Mouse (Mus musculus): ENCODE data around the gene Ascl3.

Gene Ascl3

DNA sequence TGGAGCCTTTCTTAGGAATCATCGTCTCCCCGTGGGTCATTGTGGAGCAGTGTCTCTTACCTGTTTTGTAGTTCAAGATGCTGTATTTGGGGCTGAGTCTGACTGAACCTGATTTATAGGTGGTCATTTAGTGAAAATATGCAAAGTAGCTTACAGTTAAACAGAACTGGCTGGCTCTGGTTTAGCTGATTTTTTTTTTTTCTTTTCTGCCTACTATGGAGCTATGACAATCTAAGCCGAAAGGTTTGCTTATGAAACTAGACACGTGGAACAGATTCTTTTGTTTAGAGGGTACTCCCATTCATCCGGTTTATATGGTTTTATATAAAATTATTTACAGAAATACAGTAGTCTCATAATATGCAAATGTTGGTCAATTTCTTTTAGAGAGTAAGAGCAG, at the start of gene Ascl3:
Ascl3 (minus strand) TSS at position 101 of the 400 bp plus-strand sequence.
- in situ Hi-C loops (cut with MboI; ENCODE audit: low pct_unique_long_range_greater_than_20kb in 1 of 2, low sequenced_read_pairs in 2 of 2, unreplicated experiment in 1 of 2): no loop called here

DNA sequence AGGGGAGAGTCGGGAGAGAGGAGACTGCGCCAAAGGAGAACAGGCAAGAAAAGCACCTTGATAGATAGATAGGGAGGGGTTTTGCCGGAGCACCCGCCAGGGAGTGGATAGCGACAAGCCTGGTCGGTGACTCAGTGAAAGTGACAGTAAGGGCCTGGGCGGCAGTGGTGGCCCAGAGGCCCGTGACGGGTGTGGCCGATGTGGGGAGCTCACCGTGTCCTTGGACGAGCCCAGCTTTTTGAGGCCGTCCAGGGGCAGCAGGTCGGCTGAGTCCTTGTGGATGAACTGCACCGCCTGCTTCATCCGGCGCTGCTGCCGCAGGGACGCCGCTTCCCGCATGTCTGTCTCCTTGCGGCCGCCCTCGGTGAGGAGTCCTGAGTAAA, 49.6 kb upstream of the Ascl3 start:
- in situ Hi-C loops (cut with MboI; ENCODE audit: low pct_unique_long_range_greater_than_20kb in 1 of 2, low sequenced_read_pairs in 2 of 2, unreplicated experiment in 1 of 2): no loop called here

DNA sequence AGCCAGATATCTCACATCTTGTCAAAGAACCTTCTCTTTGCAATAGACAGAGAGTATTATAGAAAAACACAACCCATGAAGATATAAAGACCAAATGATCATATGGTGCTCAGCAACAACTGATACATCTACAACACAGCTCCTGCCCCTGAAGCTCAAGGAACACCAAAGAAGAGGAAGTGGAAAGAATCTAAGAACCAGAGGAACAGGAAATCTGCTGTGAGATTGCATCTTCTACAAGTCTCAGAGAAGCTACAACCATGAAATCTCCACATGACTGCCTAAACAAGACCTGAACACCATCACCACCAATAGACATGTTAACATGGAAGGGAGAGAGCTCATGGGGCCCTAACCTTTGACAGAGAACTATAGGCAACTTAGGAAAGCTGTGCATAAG, 40.7 kb upstream of the Ascl3 start:
- in situ Hi-C loops (cut with MboI; ENCODE audit: low pct_unique_long_range_greater_than_20kb in 1 of 2, low sequenced_read_pairs in 2 of 2, unreplicated experiment in 1 of 2): no loop called here

DNA sequence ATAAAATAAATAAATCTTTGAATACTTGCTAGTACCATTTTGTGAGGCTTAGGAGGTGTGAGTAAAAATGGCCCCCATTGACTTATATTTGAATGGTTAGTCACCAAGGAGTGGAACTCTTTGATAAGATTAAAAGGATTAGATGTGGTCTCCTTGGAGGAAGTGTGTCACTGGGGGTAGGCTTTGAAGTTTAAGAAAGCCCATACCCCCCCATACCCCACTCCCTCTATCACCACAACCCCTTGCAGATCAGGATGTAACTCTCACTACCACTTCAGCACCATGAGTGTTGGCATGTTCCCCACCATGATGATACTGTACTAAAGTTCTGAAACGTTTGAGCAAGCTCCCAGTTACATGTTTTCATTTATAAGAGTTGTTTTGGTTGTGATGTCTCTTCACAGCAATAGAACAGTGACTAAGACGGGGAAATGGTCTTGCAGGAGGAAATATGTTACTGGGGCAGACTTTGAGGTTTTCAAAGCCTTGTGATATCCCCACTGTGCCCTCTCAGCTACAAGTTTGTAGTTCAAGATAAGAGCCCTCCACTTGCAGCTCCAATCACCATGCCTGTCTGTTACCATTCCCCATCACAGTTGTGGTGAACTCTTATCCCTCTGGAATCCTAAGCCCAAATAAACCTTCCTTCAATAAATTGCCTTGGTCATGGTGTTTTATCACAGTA, 37.3 kb upstream of the Ascl3 start:
- in situ Hi-C loops (cut with MboI; ENCODE audit: low pct_unique_long_range_greater_than_20kb in 1 of 2, low sequenced_read_pairs in 2 of 2, unreplicated experiment in 1 of 2): no loop called here

DNA sequence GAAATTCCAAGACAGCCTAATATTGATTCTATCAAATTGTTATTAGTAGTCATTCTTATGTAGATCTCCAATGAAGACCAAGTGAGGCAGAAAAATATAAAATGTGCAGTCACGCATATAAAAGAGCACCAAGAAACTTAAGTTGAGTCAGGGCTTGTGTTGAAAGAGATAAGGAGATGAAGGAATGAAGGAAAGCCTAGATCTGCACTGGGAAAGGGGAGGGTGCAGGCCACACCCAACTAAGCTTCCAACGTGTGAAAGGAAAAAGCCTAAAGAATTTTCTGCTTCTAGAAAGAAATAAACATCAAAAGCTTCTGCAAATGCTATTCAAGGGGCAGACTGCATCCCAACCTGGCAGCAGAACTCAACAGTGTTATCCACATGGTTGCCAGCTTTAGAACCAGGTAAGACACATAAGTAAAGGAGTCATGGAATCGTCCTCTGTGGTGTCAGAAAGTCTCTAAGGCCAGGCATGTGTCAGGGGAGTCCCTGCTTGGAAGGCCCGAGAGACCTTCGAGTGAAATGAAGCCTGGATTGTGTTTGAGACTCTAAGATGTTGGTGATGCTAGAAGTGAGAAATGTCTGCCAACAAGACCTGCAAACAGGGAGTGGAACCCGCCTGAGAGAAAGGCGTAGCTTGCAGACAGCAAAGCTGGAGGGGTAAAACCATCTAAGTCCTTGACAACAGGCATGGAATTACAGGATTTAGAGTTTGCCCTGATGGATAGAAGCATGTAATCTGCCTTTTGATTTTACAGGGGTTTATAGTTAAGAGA, 36.2 kb upstream of the Ascl3 start:
- in situ Hi-C loops (cut with MboI; ENCODE audit: low pct_unique_long_range_greater_than_20kb in 1 of 2, low sequenced_read_pairs in 2 of 2, unreplicated experiment in 1 of 2): no loop called here

DNA sequence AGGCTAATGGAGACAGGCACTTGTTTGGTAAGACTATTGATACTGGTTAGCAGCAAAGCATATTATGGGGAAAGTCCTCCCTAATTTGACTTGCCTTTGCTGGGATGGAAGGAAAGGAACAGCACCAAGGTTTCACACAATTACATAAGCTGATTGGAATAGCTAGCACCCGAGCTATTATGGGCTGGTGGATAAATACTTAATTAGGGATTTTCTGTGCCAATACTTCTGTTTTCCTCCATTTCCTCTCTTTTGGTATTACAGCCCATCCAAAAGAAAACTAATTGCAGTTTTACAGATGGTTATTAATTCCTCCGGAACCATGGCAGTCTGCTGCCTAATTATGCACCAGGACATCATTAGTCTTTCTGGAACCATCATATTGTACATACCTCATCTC, 32.5 kb upstream of the Ascl3 start:
- in situ Hi-C loops (cut with MboI; ENCODE audit: low pct_unique_long_range_greater_than_20kb in 1 of 2, low sequenced_read_pairs in 2 of 2, unreplicated experiment in 1 of 2): no loop called here

DNA sequence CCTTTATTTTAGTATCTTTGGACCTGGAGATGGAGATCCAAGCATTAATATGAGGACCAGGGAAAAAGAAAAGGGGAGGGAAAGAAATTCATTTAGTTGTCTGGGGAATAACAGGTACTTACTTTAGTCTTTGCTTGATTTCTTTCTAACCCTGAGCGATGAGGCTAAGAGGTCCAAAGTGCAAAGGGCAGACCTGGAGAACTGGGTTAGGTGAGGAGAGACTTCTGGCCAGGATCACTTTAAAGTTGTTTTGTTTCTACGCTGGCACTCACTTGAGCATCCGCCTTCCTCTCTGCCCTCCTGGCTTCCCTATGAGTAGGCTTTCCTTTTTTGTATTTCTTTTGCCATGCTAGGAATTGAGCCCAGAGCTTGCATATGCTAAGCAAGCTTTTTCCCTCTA, 24.8 kb upstream of the Ascl3 start:
- in situ Hi-C loops (cut with MboI; ENCODE audit: low pct_unique_long_range_greater_than_20kb in 1 of 2, low sequenced_read_pairs in 2 of 2, unreplicated experiment in 1 of 2): no loop called here

DNA sequence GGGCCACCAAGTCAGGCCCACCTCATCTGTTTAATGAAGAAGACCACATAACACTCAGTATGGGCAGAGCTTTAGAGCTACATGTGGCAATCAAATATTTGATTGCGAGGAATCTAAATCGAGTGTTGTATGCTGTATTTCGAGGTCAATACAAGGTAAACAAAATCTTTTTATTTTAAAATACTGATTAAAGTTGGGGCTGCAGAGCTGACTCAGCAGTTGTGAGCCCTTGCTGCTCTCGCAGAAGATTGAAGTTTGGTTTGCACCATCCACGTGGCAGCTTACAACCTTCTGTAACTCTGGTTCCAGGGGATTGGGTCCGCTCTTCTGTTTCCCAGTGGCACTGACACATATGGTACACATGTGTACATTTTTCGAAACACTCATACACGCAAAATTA, 22.5 kb upstream of the Ascl3 start:
- in situ Hi-C loops (cut with MboI; ENCODE audit: low pct_unique_long_range_greater_than_20kb in 1 of 2, low sequenced_read_pairs in 2 of 2, unreplicated experiment in 1 of 2): no loop called here

DNA sequence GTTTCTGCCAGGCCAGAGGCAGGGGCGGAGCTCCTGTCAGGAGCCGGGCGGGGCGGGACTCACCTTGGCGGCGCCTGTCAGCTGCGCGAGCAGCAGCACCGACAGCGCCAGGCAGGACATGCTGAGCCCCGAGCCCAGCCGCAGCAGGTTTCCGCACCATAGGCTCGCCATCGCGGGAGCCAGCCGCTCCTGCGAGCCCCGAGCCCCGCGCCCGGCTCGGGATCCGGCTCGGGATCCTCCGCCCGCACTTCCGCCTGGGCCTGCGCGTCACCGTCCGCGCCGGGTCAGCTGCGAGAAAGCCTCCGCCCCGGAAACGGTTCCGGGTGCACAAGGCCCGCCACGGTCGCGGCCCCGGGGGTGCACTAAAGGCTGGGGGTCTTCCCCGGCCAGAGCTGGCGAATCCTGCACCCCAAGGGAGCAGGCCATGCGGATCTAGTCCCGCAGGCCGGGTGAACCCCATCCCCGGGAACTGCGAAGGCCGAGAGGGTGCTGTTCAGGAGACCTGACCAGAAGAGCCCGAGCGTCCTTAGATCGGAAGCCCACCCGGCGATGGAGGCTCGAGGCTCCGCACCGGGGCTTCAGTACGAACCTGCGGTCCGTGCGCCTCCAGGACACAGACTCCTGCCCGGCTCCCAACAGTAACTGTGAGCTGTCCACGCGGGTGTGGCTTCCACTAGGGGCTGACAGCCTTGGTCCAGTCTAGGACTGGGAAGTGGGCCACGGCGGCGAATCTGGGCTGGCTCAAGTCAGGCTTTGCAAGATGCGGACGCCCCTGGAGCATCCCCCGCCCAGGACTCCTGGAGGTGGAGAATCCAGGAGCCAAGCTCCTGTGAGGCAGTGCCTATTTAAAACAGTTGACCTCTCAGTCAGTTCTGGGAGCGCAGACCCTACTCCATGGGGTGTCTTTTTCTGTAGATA, 20.7 kb upstream of the Ascl3 start, which contains the start of gene Tmem9b:
Tmem9b (minus strand) TSS at position 868 of the 918 bp plus-strand sequence.
- in situ Hi-C loops (cut with MboI; ENCODE audit: low pct_unique_long_range_greater_than_20kb in 1 of 2, low sequenced_read_pairs in 2 of 2, unreplicated experiment in 1 of 2): no loop called here

DNA sequence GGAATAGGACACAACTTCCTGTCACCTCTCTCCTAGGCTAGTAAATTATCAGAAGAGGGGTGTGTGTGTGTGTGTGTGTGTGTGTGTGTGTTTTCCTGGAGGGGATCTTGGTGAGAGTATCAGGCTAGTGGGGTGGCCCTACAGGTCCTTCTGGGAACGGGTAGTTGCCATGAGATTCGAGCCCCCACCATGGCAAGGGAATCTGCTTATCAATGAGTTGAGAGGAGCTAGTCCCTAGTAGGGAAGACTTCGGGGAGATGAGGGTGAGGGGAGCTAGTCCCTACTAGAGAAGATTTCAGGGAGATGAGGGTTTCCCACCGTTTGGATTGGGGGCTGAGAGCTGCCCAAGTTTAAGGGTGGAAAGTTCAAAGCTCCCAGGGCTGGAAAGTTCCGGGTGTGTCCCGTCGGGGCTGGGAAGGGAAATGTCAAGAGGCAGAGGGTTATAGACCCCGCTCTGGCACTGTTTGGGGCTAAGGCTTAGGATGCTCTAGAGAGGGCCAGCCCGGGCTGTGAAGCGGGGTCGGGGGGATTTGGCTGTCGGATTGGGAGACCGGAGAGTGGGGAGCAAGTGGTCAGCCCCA, 20.0 kb upstream of the Ascl3 start:
- in situ Hi-C loops (cut with MboI; ENCODE audit: low pct_unique_long_range_greater_than_20kb in 1 of 2, low sequenced_read_pairs in 2 of 2, unreplicated experiment in 1 of 2): no loop called here

DNA sequence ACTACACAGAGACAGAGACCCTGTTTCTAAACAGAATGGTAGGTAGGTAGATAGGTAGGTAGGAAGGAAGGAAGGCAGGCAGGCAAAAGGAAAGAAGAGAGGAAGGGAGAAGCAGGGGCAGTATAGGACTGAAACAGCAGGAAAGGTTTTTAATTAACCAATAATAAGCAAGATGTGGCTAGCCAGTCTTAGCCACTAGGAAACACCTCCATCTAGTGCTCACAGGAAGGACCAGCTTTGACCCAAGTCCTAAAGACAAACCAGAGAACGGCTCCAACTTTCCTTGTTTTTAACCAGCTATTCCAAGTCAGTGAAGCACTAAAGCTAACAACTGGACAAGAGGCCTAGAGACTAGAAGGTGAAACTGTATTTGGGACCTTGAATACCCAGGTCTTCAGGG, 16.2 kb upstream of the Ascl3 start:
- in situ Hi-C loops (cut with MboI; ENCODE audit: low pct_unique_long_range_greater_than_20kb in 1 of 2, low sequenced_read_pairs in 2 of 2, unreplicated experiment in 1 of 2): no loop called here

DNA sequence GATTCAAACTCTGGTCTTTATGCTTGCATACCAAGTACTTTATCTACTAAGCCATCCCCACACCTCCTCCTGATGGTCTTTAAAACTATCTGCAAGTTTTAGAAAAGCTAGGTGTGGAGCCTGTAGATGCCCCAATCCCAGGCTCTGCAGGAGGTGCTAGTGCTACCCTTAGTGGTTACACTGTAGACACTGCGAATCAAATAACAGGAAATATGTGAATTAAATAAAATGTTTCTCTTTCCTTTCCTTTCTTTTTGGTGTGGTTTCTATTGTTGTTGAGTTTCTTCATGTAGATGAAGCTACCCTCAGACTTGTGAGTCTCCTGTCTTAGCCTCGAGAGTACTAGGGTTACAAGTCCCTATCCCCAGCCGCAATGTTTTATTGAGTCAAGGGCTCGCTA, 10.2 kb upstream of the Ascl3 start:
- in situ Hi-C loops (cut with MboI; ENCODE audit: low pct_unique_long_range_greater_than_20kb in 1 of 2, low sequenced_read_pairs in 2 of 2, unreplicated experiment in 1 of 2): no loop called here

DNA sequence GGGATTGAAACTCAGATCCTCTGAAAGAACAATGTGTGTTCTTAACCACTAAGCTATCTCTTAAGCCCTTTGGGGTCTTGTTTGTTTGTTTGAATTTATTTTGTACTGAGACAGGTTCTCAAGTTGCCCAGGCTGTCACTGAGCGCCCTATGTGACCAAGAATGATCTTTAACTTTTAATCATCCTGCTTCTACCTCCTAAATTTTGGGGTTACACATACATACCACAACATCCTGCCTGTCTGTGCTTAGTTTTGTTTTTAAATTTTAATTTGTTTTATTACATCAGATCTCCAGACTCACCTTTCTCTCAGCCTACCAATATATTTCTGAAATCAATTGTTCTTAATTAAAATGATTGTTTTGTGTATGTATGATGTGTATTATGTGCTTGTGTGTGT, 9.5 kb upstream of the Ascl3 start:
- in situ Hi-C loops (cut with MboI; ENCODE audit: low pct_unique_long_range_greater_than_20kb in 1 of 2, low sequenced_read_pairs in 2 of 2, unreplicated experiment in 1 of 2): no loop called here

DNA sequence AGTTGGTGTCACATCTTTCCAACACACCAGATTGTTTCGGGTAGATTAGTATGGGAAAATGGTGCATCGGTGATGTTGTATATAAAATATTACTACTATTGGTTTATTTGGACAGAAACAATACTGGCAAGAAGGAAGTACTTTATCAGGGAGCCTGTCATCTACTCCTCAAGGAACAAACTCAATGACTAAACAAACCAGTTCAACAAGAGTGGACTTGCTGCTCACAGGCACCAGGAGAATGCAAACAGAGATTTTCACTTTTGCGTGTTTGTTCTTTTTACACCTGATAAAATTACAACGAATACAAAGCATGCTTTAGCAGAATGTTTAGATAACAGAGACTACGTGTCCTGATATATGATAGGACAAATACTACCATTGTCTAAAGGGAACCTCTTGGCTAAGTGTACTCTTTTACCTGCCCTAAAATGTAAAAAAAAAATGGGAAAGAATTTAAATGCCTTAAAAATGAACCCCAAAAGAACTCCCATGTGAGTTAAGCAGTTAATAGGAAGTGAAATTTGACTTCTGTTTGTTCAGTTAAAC, 8.4 kb upstream of the Ascl3 start:
- in situ Hi-C loops (cut with MboI; ENCODE audit: low pct_unique_long_range_greater_than_20kb in 1 of 2, low sequenced_read_pairs in 2 of 2, unreplicated experiment in 1 of 2): no loop called here

DNA sequence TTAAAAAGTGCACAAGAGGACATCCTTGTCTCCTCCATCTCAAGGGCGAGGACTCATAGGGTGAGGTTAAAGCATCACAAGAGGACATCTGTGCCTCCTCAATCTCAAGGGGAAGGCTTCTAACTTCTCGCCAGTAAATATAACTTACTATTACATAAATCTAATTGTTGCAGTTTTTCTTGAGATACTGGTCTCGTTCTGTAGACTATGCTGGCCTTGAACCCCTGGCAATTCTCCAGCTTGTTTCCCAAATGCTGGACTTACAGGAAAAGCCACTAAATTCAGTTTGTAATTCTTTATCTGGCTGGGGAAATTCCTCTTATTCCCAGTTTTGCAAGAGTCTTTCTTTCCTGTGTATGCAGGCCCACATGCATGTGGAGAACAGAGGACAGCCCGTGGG, 3.3 kb upstream of the Ascl3 start:
- in situ Hi-C loops (cut with MboI; ENCODE audit: low pct_unique_long_range_greater_than_20kb in 1 of 2, low sequenced_read_pairs in 2 of 2, unreplicated experiment in 1 of 2): no loop called here

DNA sequence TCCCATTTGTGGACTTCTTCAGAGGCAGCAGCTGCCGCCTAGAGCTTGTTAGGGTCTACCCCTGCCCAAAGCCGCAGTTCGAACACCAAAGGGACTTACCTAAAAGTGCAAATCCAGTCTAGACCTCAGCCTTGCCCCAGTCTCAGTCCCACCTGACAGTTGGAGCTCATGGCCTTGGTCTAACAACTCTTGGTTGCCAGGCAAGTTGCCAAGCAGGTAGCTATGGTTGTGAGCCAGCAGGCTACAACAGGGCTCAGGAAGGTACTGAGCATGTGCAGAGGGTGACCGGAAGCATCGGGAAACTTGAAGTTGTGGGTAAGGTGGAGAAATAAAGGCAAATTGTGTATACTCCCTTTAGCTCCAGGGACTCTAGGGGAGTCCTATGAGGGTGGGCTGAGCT, 7.8 kb downstream of the Ascl3 start, which contains the start of gene BC051019:
BC051019 (minus strand) TSS at position 154 of the 400 bp plus-strand sequence.
- in situ Hi-C loops (cut with MboI; ENCODE audit: low pct_unique_long_range_greater_than_20kb in 1 of 2, low sequenced_read_pairs in 2 of 2, unreplicated experiment in 1 of 2): no loop called here

DNA sequence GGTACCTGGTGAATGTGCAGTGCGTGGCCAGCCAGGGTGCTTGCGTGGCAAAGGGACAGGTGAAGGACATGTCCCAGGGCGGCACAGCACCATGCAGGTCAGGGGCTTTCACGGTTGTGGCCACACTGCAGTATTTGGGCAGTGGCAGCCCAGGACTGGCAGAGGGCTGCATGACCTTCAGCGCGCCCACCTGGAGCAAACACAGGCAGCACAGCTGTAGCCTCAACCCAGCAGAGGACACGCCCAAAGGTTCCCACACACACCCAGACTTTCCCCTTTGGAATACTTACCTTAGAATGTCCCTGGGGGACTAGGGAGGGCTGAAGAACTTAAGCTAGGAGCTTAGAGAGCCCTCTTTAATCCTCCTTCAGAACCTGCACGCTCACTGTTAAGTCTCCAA, 8.4 kb downstream of the Ascl3 start:
- in situ Hi-C loops (cut with MboI; ENCODE audit: low pct_unique_long_range_greater_than_20kb in 1 of 2, low sequenced_read_pairs in 2 of 2, unreplicated experiment in 1 of 2): no loop called here

DNA sequence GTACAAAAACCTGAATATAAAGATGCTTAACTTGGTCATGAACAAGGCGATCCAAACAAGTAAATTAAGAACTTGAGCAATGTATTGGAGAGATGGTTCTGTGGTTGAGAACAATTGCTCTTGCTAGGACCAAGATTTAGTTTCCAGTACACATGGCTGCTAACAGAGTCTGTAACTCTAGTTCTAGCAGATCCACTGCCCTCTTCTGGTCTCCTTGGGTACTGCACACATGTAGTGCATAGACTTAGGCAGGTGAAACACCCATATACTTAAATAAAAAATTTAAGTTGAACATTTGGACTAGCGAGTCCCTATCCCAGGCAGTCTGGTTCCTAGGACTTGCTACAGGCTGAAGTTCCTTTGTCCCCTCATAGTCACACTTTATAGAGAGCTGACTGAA, 8.9 kb downstream of the Ascl3 start:
- in situ Hi-C loops (cut with MboI; ENCODE audit: low pct_unique_long_range_greater_than_20kb in 1 of 2, low sequenced_read_pairs in 2 of 2, unreplicated experiment in 1 of 2): no loop called here

Measured in mouse embryonic stem cell (cell line).